Mouse (Mus musculus): Measurements from ENCODE around the gene Kcnq1.

DNA sequence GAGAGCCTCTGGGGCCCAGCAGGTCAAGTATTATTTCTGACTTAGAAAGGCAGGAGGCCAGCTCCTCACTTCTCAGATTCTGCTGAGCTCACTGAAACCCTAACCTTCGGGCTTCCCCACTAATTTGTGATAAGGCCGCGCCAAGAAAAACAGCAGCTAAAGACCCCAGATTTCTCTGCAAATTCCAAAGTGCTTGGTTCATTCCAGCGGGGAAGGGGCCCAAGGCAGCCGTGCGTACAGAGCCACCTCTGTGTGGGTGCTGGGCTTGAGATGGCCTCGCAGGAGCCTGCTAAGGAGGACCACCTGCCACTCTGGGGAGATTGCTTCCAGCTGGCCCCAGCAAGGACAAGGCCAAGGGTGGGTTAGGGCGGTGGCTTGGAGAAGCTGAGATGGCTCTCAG lies 214.2 kb downstream of the Kcnq1 start:
- TF ChIP-seq CTCF (IDR thresholded peaks at IDR 0.05; ENCODE audit: low read depth): no peak
- no peak for TF ChIP-seq EP300 (optimal IDR thresholded peaks at IDR 0.05)
